Mouse (Mus musculus) intestine, postnatal 0 days (tissue): Measurements from ENCODE around the gene Nat9. TPM values are rescaled to one million over a fixed set of nuclear protein-coding genes. Genes with fewer than 3 reads are reported as not detected.
A peak's percentile ranks its signal among the peaks of the same experiment; 100 is the strongest.

Source experiments
- ATAC-seq: fragments of 200-750 bp; cut with Nextera tagmentation; 2 replicates; pipeline ENCODE4 v1.8.0; 2017; ENCODE audit warnings: mild to moderate bottlenecking, moderate TSS enrichment, moderate library complexity
- H3K27ac ChIP-seq: fragments of 300-500 bp; sonication (generic); 2 replicates; pipeline ENCODE4 v1.5.1; 2014; ENCODE audit warnings: mild to moderate bottlenecking, low read depth, low read length, moderate library complexity
- H3K27me3 ChIP-seq: fragments of 300-500 bp; sonication (generic); replicated peaks from 2 replicates; pipeline ENCODE4 v1.6.1; 2014; ENCODE audit warnings: low read length, mixed read lengths; ENCODE audit not compliant: control insufficient read depth, insufficient read depth
- H3K36me3 ChIP-seq: fragments of 300-500 bp; sonication (generic); 2 replicates; pipeline ENCODE4 v1.6.1; 2014; ENCODE audit warnings: mild to moderate bottlenecking, moderate library complexity; ENCODE audit not compliant: control insufficient read depth, insufficient read depth
- H3K4me1 ChIP-seq: fragments of 300-500 bp; sonication (generic); replicated peaks from 2 replicates; pipeline ENCODE4 v1.6.1; 2014; ENCODE audit warnings: antibody characterized with exemption, low read length, mixed read lengths; ENCODE audit not compliant: control insufficient read depth, insufficient read depth
- H3K4me2 ChIP-seq: fragments of 300-500 bp; sonication (generic); replicated peaks from 2 replicates; pipeline ENCODE4 v1.6.1; 2014; ENCODE audit warnings: low read depth, mild to moderate bottlenecking, moderate library complexity
- H3K4me3 ChIP-seq: fragments of 300-500 bp; sonication (generic); 2 replicates; pipeline ENCODE4 v1.5.1; 2014; ENCODE audit warnings: low read depth, low read length
- H3K9ac ChIP-seq: fragments of 300-500 bp; sonication (generic); 2 replicates; pipeline ENCODE4 v1.6.1; 2014; ENCODE audit warnings: mild to moderate bottlenecking, low read depth, low read length
- H3K9me3 ChIP-seq: fragments of 300-500 bp; sonication (generic); 2 replicates; pipeline ENCODE4 v1.6.1; 2016; ENCODE audit warnings: mixed run types; ENCODE audit not compliant: control insufficient read depth
- CTCF ChIP-seq: sonication (generic); IDR thresholded peaks from 2 replicates; pipeline ENCODE4 v1.5.1; 2016; ENCODE audit warnings: low read depth, mild to moderate bottlenecking, control low read depth, antibody characterized with exemption, moderate library complexity
- WGBS: fragments of 180-500 bp; shearing (Covaris S2); extraction: QIAGEN DNeasy Blood & Tissue Kit; methylation state at CpG from one replicate; pipeline ENCODE4 v1.1.7; 2014; 5-methylcytosine and 5-hydroxymethylcytosine counted together
- polyA plus RNA-seq: library from polyadenylated mRNA; unstranded; fragments of >200 nt; fragmentation: Nextera tagmentation; extraction: Ambion mirVana; gene quantifications from 2 replicates; pipeline ENCODE4 v1.2.1, GENCODE M21; 2015

The Nat9 gene
- polyA plus RNA-seq, 1 experiment from 2014 or later = 35.0 TPM

DNA sequence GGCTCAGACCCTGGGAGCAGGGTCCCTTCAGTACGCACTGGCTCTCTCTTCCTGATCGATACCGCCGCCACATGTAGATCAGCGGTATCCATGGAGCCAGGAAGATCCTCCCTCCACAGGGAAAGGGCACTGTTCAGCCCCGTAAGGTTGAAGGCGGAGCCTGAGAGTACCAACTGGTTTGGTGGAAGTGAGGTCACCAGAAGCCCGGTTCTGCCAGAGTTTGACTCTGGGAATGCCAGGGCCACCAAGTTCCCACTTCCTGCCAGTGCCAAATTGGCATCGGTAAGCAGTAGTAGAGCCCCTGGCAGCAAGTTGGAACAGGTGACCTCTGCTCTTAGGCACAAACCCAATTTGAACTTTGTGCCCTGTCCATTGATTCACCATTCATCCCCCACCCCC lies 22.7 kb downstream of the Nat9 start:
- no peaks in the 10 kb centered on the region for H3K9me3 ChIP-seq
- peak overlapping the region; percentile 77 for H3K9ac ChIP-seq
- no peak for TF ChIP-seq CTCF
- peak overlapping the region; percentile 80 for H3K4me3 ChIP-seq
- 0 out of 2 replicates have a peak, but pooled peaks cover 13% of the 10 kb centered on the region for H3K4me1 ChIP-seq
- peak; percentile 41 for ATAC-seq
- H3K4me2 ChIP-seq = peak overlapping the region; percentile 74
- H3K27me3 ChIP-seq = no peaks in the 10 kb centered on the region
- WGBS = 7% methylated on average over 9 of the region's 9 CpGs
- peaks cover 6% of the 10 kb centered on the region; the same call in 1 of the 2 replicates for H3K36me3 ChIP-seq
- H3K27ac ChIP-seq = peak overlapping the region; percentile 89

DNA sequence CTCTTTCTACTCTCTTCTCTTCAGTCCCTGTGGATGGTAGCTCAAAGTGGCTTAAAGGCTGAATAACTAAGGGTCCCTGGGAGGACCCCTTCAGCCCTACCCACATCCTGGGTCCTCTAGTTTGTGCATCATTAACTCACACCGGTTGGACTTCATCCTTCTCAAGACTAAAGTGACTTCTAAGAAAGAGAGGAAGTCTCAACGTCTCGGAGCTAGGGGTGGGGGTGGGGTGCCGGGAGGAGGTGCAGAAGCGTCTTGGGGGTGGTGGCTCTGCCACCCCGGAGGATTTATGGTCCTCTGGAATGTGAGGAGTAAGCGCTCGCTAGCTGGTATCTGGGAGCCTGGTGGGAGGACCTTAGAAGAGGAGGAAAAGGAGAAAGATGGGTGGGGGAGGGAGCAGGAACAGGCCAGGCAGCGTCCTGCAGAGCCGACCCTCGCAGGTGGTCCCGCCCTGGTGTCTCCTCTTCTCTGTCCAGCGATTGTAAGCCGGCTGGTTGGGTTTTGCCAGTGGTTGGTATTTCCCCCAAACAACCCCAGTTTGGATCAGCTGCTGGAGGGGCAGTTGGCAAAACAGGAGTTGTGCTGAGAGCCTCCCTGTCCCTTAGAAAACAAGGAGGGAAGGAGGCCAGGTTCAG lies 23.2 kb downstream of the Nat9 start:
- H3K4me3 ChIP-seq = peak overlapping the region; percentile 80
- H3K36me3 ChIP-seq = peaks cover 5% of the 10 kb centered on the region; the same call in 1 of the 2 replicates
- peak overlapping the region; percentile 89 for H3K27ac ChIP-seq
- H3K9ac ChIP-seq = peak overlapping the region; percentile 77
- TF ChIP-seq CTCF = no peak
- no peaks in the 10 kb centered on the region for H3K27me3 ChIP-seq
- no peaks in the 10 kb centered on the region for H3K9me3 ChIP-seq
- WGBS = under 1% methylated on average over 13 of the region's 14 CpGs
- 0 out of 2 replicates have a peak, but pooled peaks cover 13% of the 10 kb centered on the region for H3K4me1 ChIP-seq
- peak overlapping the region; percentile 74 for H3K4me2 ChIP-seq
- peak; percentile 34 for ATAC-seq

DNA sequence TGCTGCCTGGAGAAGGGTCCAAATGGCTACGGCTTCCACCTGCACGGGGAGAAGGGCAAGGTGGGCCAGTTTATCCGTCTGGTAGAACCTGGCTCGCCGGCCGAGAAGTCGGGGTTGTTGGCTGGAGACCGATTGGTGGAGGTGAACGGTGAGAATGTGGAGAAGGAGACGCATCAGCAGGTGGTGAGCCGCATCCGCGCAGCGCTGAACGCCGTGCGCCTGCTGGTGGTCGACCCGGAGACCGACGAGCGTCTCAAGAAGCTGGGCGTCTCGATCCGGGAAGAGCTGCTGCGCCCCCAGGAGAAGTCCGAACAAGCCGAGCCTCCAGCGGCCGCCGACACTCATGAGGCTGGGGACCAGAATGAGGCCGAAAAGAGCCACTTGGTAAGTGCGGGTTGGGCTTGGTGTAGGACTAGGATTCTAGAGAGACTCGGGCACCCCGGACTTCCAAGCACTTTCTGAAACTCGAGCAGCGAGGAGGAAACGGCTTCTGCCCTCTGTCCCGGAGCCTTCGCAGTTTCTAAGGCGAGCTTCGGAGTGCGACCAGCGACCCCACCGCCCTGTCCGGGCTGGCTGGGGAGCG lies 24.0 kb downstream of the Nat9 start:
- no peaks in the 10 kb centered on the region for H3K9me3 ChIP-seq
- H3K27ac ChIP-seq = peak overlapping the region; percentile 89
- peak overlapping the region; percentile 74 for H3K4me2 ChIP-seq
- no peaks in the 10 kb centered on the region for H3K27me3 ChIP-seq
- WGBS = under 1% methylated on average over 43 of the region's 47 CpGs
- ATAC-seq = no peak
- H3K9ac ChIP-seq = peak overlapping the region; percentile 77
- H3K4me1 ChIP-seq = 0 out of 2 replicates have a peak, but pooled peaks cover 13% of the 10 kb centered on the region
- peaks cover 5% of the 10 kb centered on the region; the same call in 1 of the 2 replicates for H3K36me3 ChIP-seq
- peak overlapping the region; percentile 80 for H3K4me3 ChIP-seq
- peak; percentile 50 for TF ChIP-seq CTCF

DNA sequence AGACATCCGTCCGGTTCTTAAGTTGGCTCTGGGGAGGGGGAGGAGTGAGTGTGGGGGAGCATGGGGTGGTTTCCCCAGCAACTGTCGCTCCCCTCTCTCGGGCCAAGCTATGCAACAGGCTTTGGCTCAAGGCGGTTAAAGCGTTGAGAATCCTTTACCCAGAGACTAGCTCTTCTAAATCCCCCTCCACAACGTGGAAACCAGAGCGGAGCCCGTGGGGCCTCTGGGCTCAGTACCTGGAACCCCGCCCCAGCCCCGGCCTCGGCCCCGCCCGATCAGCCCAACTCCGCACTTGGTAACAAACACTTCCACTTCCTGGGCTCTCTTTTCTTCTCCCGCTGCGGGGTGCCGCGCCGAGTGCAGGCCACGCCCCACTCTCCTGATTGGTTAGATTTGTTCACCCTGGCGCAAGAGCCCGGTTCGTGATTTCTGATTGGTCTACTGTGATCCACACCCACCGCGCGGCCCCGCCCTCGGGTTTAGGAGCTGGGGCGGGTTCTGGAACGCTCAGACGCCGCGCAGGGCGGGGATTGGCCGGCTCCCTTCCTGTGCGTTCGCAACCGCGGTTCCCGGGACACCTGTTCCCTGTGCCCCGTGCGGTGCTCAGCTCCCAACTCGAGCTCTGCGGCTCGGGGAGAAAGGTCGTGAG lies 24.7 kb downstream of the Nat9 start, which contains the start of gene Slc9a3r1:
Gene Slc9a3r1, plus strand, starts transcription at position 510 of the 649 bp plus-strand sequence.
- ATAC-seq = peak; percentile 82
- no peak for TF ChIP-seq CTCF
- under 1% methylated on average over 47 of the region's 47 CpGs for WGBS

DNA sequence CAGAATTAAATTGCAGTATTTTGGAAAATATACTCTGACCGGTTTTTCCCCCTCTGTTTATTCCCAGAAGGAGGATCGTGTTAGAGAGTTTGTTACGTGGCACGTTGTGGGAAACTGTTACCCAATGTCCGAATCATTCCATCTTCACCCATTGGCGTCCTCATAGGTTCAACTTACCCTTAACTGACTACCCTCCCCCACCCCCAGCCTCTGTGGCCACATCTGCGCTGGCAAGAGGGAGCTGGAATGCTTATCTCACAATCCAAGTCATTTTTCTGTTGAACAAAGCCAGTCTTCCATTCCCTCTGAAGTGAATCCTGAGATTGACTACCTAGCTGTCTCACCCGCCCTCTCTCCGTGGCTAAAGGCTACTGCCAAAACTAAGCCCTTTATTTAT lies 25.5 kb downstream of the Nat9 start:
- peak overlapping the region; percentile 46; the same call in 1 of the 2 replicates for H3K9ac ChIP-seq
- peak overlapping the region; percentile 93 for H3K27ac ChIP-seq
- 22% methylated on average over 9 of the region's 9 CpGs for WGBS
- no peaks in the 10 kb centered on the region for H3K27me3 ChIP-seq
- H3K4me2 ChIP-seq = peak overlapping the region; percentile 74
- no peak for ATAC-seq
- TF ChIP-seq CTCF = no peak
- 0 out of 2 replicates have a peak, but pooled peaks cover 13% of the 10 kb centered on the region for H3K4me1 ChIP-seq
- no peaks in the 10 kb centered on the region; the same call in 1 of the 2 replicates for H3K36me3 ChIP-seq
- H3K4me3 ChIP-seq = peak overlapping the region; percentile 80
- H3K9me3 ChIP-seq = no peaks in the 10 kb centered on the region

More for the DNA sequence above, 24.7 kb downstream of the Nat9 start, which contains the start of gene Slc9a3r1:
- Histone ChIP-seq H3K36me3 (peaks cover 5% of the 10 kb centered on the region; the same call in 1 of the 2 replicates), H3K27ac (peak within 1 kb of the TSS; percentile 93), H3K4me2 (peak within 1 kb of the TSS; percentile 74), H3K9me3 (no peaks in the 10 kb centered on the region), H3K9ac (peak within 1 kb of the TSS; percentile 77), H3K4me3 (peak within 1 kb of the TSS; percentile 80), H3K4me1 (0 out of 2 replicates have a peak, but pooled peaks cover 13% of the 10 kb centered on the region), H3K27me3 (no peaks in the 10 kb centered on the region)
